Mouse (Mus musculus): Measurements from ENCODE around the gene Tbc1d24.

- TF ChIP-seq CTCF (conservative IDR thresholded peaks at IDR 0.05; ENCODE audit: low read length) = no peak
- TF ChIP-seq NANOG (IDR thresholded peaks at IDR 0.05; ENCODE audit: borderline replicate concordance, low read length) = no peak
- TF ChIP-seq POU5F1 (IDR thresholded peaks at IDR 0.05; ENCODE audit: borderline replicate concordance, low read length) = no peak
These were observed 33.6 kb downstream of the Tbc1d24 start for GRCm38 (mm10) chr17:24171738-24172137.

All from E14TG2a.4 (cell line).